Mouse (Mus musculus) ES-Bruce4 (cell line): ENCODE results near the gene Gemin5. TPM values are rescaled to one million over a fixed set of nuclear protein-coding genes. Genes with fewer than 3 reads are reported as not detected.
"Not testable (repeated sequence)": the region's sequence is repeated elsewhere in the genome, so short reads cannot be mapped to it uniquely, and the experiment has no call there.

Source experiments
- H3K27ac ChIP-seq: 2 replicates; pipeline ENCODE4 v1.5.1; 2012; ENCODE audit warnings: low read length, inconsistent platforms; ENCODE audit not compliant: insufficient read depth
- H3K27me3 ChIP-seq: 2 replicates; pipeline ENCODE4 v1.6.1; 2012; ENCODE audit warnings: mild to moderate bottlenecking, low read length, inconsistent platforms; ENCODE audit not compliant: control insufficient read depth, poor library complexity, insufficient read depth, severe bottlenecking
- H3K36me3 ChIP-seq: 2 replicates; pipeline ENCODE4 v1.6.1; 2012; ENCODE audit warnings: inconsistent platforms, mild to moderate bottlenecking, low read length, moderate library complexity; ENCODE audit not compliant: control insufficient read depth, poor library complexity, insufficient read depth, severe bottlenecking
- H3K4me1 ChIP-seq: one replicate; pipeline ENCODE4 v1.8.1; 2011; ENCODE audit warnings: low read length; ENCODE audit not compliant: control insufficient read depth, insufficient read depth
- H3K4me3 ChIP-seq: 2 replicates; pipeline ENCODE4 v1.5.1; 2011; ENCODE audit warnings: low read depth, mild to moderate bottlenecking, low read length
- H3K9ac ChIP-seq: 2 replicates; pipeline ENCODE4 v1.6.1; 2012; ENCODE audit warnings: low read depth, mild to moderate bottlenecking, inconsistent platforms; ENCODE audit not compliant: poor library complexity, severe bottlenecking
- H3K9me3 ChIP-seq: replicated peaks from 2 replicates; pipeline ENCODE4 v1.6.1; 2012; ENCODE audit warnings: mild to moderate bottlenecking, low read length, inconsistent platforms; ENCODE audit not compliant: control insufficient read depth, poor library complexity, insufficient read depth, severe bottlenecking
- CTCF ChIP-seq: IDR thresholded peaks from one replicate; pipeline ENCODE4 v1.8.1; 2011; ENCODE audit warnings: low read depth, low read length
- EP300 ChIP-seq: IDR thresholded peaks from 2 replicates; pipeline ENCODE4 v1.6.1; 2011; ENCODE audit warnings: low read depth, low read length; ENCODE audit not compliant: insufficient read depth
- POLR2A ChIP-seq: IDR thresholded peaks from one replicate; pipeline ENCODE4 v1.8.1; 2011; ENCODE audit warnings: low read length; ENCODE audit not compliant: insufficient read depth
- polyA plus RNA-seq: library from polyadenylated mRNA; stranded (reverse); fragments of >200 nt; gene quantifications from 2 replicates; pipeline ENCODE4 v1.2.4, GENCODE M21; 2011; ENCODE audit warnings: low read depth; ENCODE audit not compliant: missing spikeins, insufficient read depth, insufficient read length

Gemin5 gene
- polyA plus RNA-seq, 1 experiment: 50.4 TPM

GRCm38 (mm10) chr11:58211682-58212067, 43.3 kb upstream of the Gemin5 start:
- H3K27me3 ChIP-seq: no peaks in the 10 kb centered on the region
- peaks cover 4% of the 10 kb centered on the region for H3K4me1 ChIP-seq
- no peak overlapping the region for H3K27ac ChIP-seq
- no peak overlapping the region for H3K4me3 ChIP-seq
- TF ChIP-seq POLR2A: no peak
- H3K9me3 ChIP-seq: no peaks in the 10 kb centered on the region
- no peaks in the 10 kb centered on the region for H3K36me3 ChIP-seq
- H3K9ac ChIP-seq: no peak overlapping the region

GRCm38 (mm10) chr11:58211062-58211681, 42.8 kb upstream of the Gemin5 start:
- Histone ChIP-seq H3K27me3 (no peaks in the 10 kb centered on the region), H3K4me1 (peaks cover 4% of the 10 kb centered on the region), H3K9ac (no peak overlapping the region), H3K9me3 (no peaks in the 10 kb centered on the region), H3K36me3 (no peaks in the 10 kb centered on the region), H3K27ac (no peak overlapping the region), H3K4me3 (no peak overlapping the region)
- TF ChIP-seq EP300 (0 out of 2 replicates have a peak, but pooled peaks have one; percentile 40), POLR2A (no peak)

GRCm38 (mm10) chr11:58210321-58210886, 42.1 kb upstream of the Gemin5 start:
- H3K27me3 ChIP-seq: no peaks in the 10 kb centered on the region
- H3K4me3 ChIP-seq: no peak overlapping the region
- TF ChIP-seq POLR2A (no peak), CTCF (no peak), EP300 (no peak)
- H3K36me3 ChIP-seq: no peaks in the 10 kb centered on the region
- H3K27ac ChIP-seq: no peak overlapping the region
- no peaks in the 10 kb centered on the region for H3K9me3 ChIP-seq
- no peak overlapping the region for H3K9ac ChIP-seq
- H3K4me1 ChIP-seq: peaks cover 4% of the 10 kb centered on the region

GRCm38 (mm10) chr11:58201052-58201451, 32.7 kb upstream of the Gemin5 start:
- Histone ChIP-seq H3K4me1 (no peaks in the 10 kb centered on the region), H3K4me3 (peak overlapping the region; percentile 21; the same call in 1 of the 2 replicates), H3K9me3 (no peaks in the 10 kb centered on the region), H3K27me3 (peaks cover 2% of the 10 kb centered on the region; the same call in 1 of the 2 replicates), H3K9ac (no peak overlapping the region), H3K36me3 (no peaks in the 10 kb centered on the region), H3K27ac (no peak overlapping the region)
- TF ChIP-seq EP300: no peak
- TF ChIP-seq CTCF: no peak
- TF ChIP-seq POLR2A: no peak

GRCm38 (mm10) chr11:58200226-58200625, 31.9 kb upstream of the Gemin5 start:
- H3K4me1 ChIP-seq: no peaks in the 10 kb centered on the region
- peaks cover 2% of the 10 kb centered on the region; the same call in 1 of the 2 replicates for H3K27me3 ChIP-seq
- H3K9me3 ChIP-seq: no peaks in the 10 kb centered on the region
- H3K27ac ChIP-seq: no peak overlapping the region
- H3K36me3 ChIP-seq: no peaks in the 10 kb centered on the region
- H3K9ac ChIP-seq: no peak overlapping the region
- H3K4me3 ChIP-seq: no peak overlapping the region
- TF ChIP-seq POLR2A (no peak), EP300 (no peak), CTCF (no peak)

- not testable (repeated sequence) for H3K36me3 ChIP-seq, H3K27ac ChIP-seq, H3K4me1 ChIP-seq, H3K27me3 ChIP-seq, H3K9ac ChIP-seq, H3K9me3 ChIP-seq
- peak within 1 kb of the TSS; percentile 44 for H3K4me3 ChIP-seq
These were observed 31.1 kb upstream of the Gemin5 start, which contains the start of the genes Igtp and Irgm2 for GRCm38 (mm10) chr11:58199229-58200037. Gene Igtp (plus strand): TSS chr11:58199556. Gene Irgm2 (plus strand): TSS chr11:58199618.
